Mouse (Mus musculus) midbrain, embryonic 14.5 days (tissue): ENCODE measurements at regions not wholly inside any gene's neighbourhood (a gene's known extent, or its start where the extent isn't known, plus 50 kb on each side); places are given as distances from the start of the nearest gene placed in this dataset.

Source experiments
- ATAC-seq: fragments of 200-750 bp; cut with Nextera tagmentation; 2 replicates; pipeline ENCODE4 v1.8.0; 2017; ENCODE audit warnings: moderate number of reproducible peaks, moderate library complexity; ENCODE audit not compliant: low FRiP score, low TSS enrichment
- DNase-seq: peaks from one replicate; pipeline ENCODE4 v3.0.0-alpha.2; 2015
- H3K27ac ChIP-seq: fragments of 300-500 bp; sonication (generic); replicated peaks from 2 replicates; pipeline ENCODE4 v1.5.1; 2014; ENCODE audit warnings: mild to moderate bottlenecking, low read depth, low read length, moderate library complexity
- H3K27me3 ChIP-seq: fragments of 300-500 bp; sonication (generic); 2 replicates; pipeline ENCODE4 v1.6.1; 2014; ENCODE audit warnings: low read length, control low read depth, mixed read lengths; ENCODE audit not compliant: control insufficient read depth, insufficient read depth
- H3K36me3 ChIP-seq: fragments of 300-500 bp; sonication (generic); 2 replicates; pipeline ENCODE4 v1.6.1; 2014; ENCODE audit warnings: low read length, control low read depth; ENCODE audit not compliant: control insufficient read depth, insufficient read depth
- H3K4me1 ChIP-seq: fragments of 300-500 bp; sonication (generic); 2 replicates; pipeline ENCODE4 v1.6.1; 2014; ENCODE audit warnings: mild to moderate bottlenecking, antibody characterized with exemption, low read length, control low read depth; ENCODE audit not compliant: control insufficient read depth, insufficient read depth
- H3K4me2 ChIP-seq: fragments of 300-500 bp; sonication (generic); 2 replicates; pipeline ENCODE4 v1.6.1; 2014; ENCODE audit warnings: mild to moderate bottlenecking, low read length, moderate library complexity
- H3K4me3 ChIP-seq: fragments of 300-500 bp; sonication (generic); replicated peaks from 2 replicates; pipeline ENCODE4 v1.5.1; 2014; ENCODE audit warnings: low read depth, low read length
- H3K9ac ChIP-seq: fragments of 300-500 bp; sonication (generic); replicated peaks from 2 replicates; pipeline ENCODE4 v1.6.1; 2014; ENCODE audit warnings: mild to moderate bottlenecking, low read length, moderate library complexity
- H3K9me3 ChIP-seq: fragments of 300-500 bp; sonication (generic); 2 replicates; pipeline ENCODE4 v1.6.1; 2016; ENCODE audit warnings: low read length, control low read depth, mixed read lengths; ENCODE audit not compliant: control insufficient read depth
- WGBS: fragments of 180-500 bp; shearing (Covaris S2); extraction: QIAGEN DNeasy Blood & Tissue Kit; methylation state at CpG from one replicate; pipeline ENCODE4 v1.1.7; 2014; 5-methylcytosine and 5-hydroxymethylcytosine counted together

- no peaks in the 10 kb centered on the region for H3K9me3 ChIP-seq
- H3K4me2 ChIP-seq = no peak overlapping the region
- no peaks in the 10 kb centered on the region for H3K36me3 ChIP-seq
- no peaks in the 10 kb centered on the region for H3K4me1 ChIP-seq
- WGBS = 82% methylated on average over 2 of the region's 2 CpGs
- no peak for DNase-seq
- no peaks in the 10 kb centered on the region for H3K27me3 ChIP-seq
- H3K27ac ChIP-seq = no peak overlapping the region
- no peak for ATAC-seq
- H3K9ac ChIP-seq = no peak overlapping the region
- no peak overlapping the region for H3K4me3 ChIP-seq
These were observed 132.0 kb downstream of the Qdpr start for GRCm38 (mm10) chr5:45318026-45318425.

GRCm38 (mm10) chr5:45301120-45301519 lies 148.9 kb downstream of the Qdpr start:
- Histone ChIP-seq H3K36me3 (no peaks in the 10 kb centered on the region), H3K9ac (no peak overlapping the region), H3K27me3 (no peaks in the 10 kb centered on the region), H3K9me3 (no peaks in the 10 kb centered on the region), H3K4me2 (no peak overlapping the region), H3K4me1 (no peaks in the 10 kb centered on the region), H3K4me3 (no peak overlapping the region), H3K27ac (no peak overlapping the region)
- DNase-seq (no peak), ATAC-seq (no peak)
- WGBS = 75% methylated on average over 1 of the region's 1 CpGs

GRCm38 (mm10) chr5:45298872-45299271 lies 151.2 kb downstream of the Qdpr start:
- Histone ChIP-seq H3K36me3 (no peaks in the 10 kb centered on the region), H3K27ac (no peak overlapping the region), H3K27me3 (no peaks in the 10 kb centered on the region), H3K4me1 (no peaks in the 10 kb centered on the region), H3K4me3 (no peak overlapping the region), H3K9me3 (no peaks in the 10 kb centered on the region), H3K4me2 (no peak overlapping the region), H3K9ac (no peak overlapping the region)
- DNase-seq (no peak), ATAC-seq (no peak)
- 84% methylated on average over 2 of the region's 2 CpGs for WGBS

- no peak for ATAC-seq
These were observed 154.9 kb downstream of the Qdpr start for GRCm38 (mm10) chr5:45295134-45295533.

GRCm38 (mm10) chr5:45292833-45293546 lies 157.0 kb downstream of the Qdpr start:
- Histone ChIP-seq H3K27ac (no peak overlapping the region), H3K36me3 (no peaks in the 10 kb centered on the region), H3K9me3 (no peaks in the 10 kb centered on the region), H3K4me2 (no peak overlapping the region), H3K4me3 (no peak overlapping the region), H3K9ac (no peak overlapping the region), H3K4me1 (no peaks in the 10 kb centered on the region), H3K27me3 (no peaks in the 10 kb centered on the region)
- WGBS = 75% methylated on average over 9 of the region's 9 CpGs
- ATAC-seq (peak; percentile 20; the same call in 1 of the 2 replicates), DNase-seq (no peak)

More at GRCm38 (mm10) chr5:45295134-45295533, 154.9 kb downstream of the Qdpr start:
- Histone ChIP-seq H3K4me3 (no peak overlapping the region), H3K4me1 (no peaks in the 10 kb centered on the region), H3K9ac (no peak overlapping the region), H3K27ac (no peak overlapping the region), H3K4me2 (no peak overlapping the region), H3K27me3 (no peaks in the 10 kb centered on the region), H3K9me3 (no peaks in the 10 kb centered on the region), H3K36me3 (no peaks in the 10 kb centered on the region)
- no peak for DNase-seq
- WGBS = 61% methylated on average over 4 of the region's 4 CpGs

GRCm38 (mm10) chr5:45292383-45292782 lies 157.7 kb downstream of the Qdpr start:
- 87% methylated on average over 1 of the region's 1 CpGs for whole genome bisulfite sequencing
- no peak overlapping the region for H3K9ac ChIP-seq

GRCm38 (mm10) chr5:45291752-45292151 lies 158.3 kb downstream of the Qdpr start:
- Histone ChIP-seq H3K4me2 (no peak overlapping the region), H3K9ac (no peak overlapping the region), H3K27me3 (no peaks in the 10 kb centered on the region), H3K36me3 (no peaks in the 10 kb centered on the region), H3K9me3 (no peaks in the 10 kb centered on the region), H3K4me1 (no peaks in the 10 kb centered on the region), H3K27ac (no peak overlapping the region), H3K4me3 (no peak overlapping the region)
- ATAC-seq (no peak), DNase-seq (no peak)
- 100% methylated on average over 1 of the region's 1 CpGs for WGBS

More at GRCm38 (mm10) chr5:45292383-45292782, 157.7 kb downstream of the Qdpr start:
- no peak overlapping the region for H3K4me3 ChIP-seq
- H3K9me3 ChIP-seq = no peaks in the 10 kb centered on the region
- no peak overlapping the region for H3K27ac ChIP-seq
- H3K4me1 ChIP-seq = no peaks in the 10 kb centered on the region
- ATAC-seq (no peak), DNase-seq (no peak)
- H3K27me3 ChIP-seq = no peaks in the 10 kb centered on the region
- no peak overlapping the region for H3K4me2 ChIP-seq
- no peaks in the 10 kb centered on the region for H3K36me3 ChIP-seq

- no peaks in the 10 kb centered on the region for H3K9me3 ChIP-seq
- no peaks in the 10 kb centered on the region for H3K36me3 ChIP-seq
- H3K4me1 ChIP-seq = no peaks in the 10 kb centered on the region
- 95% methylated on average over 3 of the region's 3 CpGs for WGBS
- H3K27ac ChIP-seq = no peak overlapping the region
- H3K9ac ChIP-seq = no peak overlapping the region
- no peak overlapping the region for H3K4me2 ChIP-seq
- ATAC-seq = no peak
- DNase-seq = no peak
- H3K27me3 ChIP-seq = no peaks in the 10 kb centered on the region
- H3K4me3 ChIP-seq = no peak overlapping the region
These were observed 158.8 kb downstream of the Qdpr start for GRCm38 (mm10) chr5:45291276-45291675.

- 91% methylated on average over 8 of the region's 8 CpGs for WGBS
- ATAC-seq = no peak
These were observed 163.6 kb downstream of the Qdpr start for GRCm38 (mm10) chr5:45286454-45286853.

More at GRCm38 (mm10) chr5:45286454-45286853, 163.6 kb downstream of the Qdpr start:
- H3K4me3 ChIP-seq = no peak overlapping the region
- no peaks in the 10 kb centered on the region for H3K9me3 ChIP-seq
- H3K27me3 ChIP-seq = no peaks in the 10 kb centered on the region
- no peak overlapping the region for H3K9ac ChIP-seq
- 0 out of 2 replicates have a peak, but pooled peaks cover 10% of the 10 kb centered on the region for H3K4me1 ChIP-seq
- H3K4me2 ChIP-seq = no peak overlapping the region
- no peaks in the 10 kb centered on the region for H3K36me3 ChIP-seq
- H3K27ac ChIP-seq = no peak overlapping the region
- no peak for DNase-seq
